Mouse (Mus musculus): ENCODE results near the gene Itgb4. TPM values are rescaled to one million over a fixed set of nuclear protein-coding genes. Genes with fewer than 3 reads are reported as not detected.
A peak's percentile ranks its signal among the peaks of the same experiment; 100 is the strongest.

Itgb4 gene
- polyA plus RNA-seq, 1 experiment = 2.5 TPM

DNA sequence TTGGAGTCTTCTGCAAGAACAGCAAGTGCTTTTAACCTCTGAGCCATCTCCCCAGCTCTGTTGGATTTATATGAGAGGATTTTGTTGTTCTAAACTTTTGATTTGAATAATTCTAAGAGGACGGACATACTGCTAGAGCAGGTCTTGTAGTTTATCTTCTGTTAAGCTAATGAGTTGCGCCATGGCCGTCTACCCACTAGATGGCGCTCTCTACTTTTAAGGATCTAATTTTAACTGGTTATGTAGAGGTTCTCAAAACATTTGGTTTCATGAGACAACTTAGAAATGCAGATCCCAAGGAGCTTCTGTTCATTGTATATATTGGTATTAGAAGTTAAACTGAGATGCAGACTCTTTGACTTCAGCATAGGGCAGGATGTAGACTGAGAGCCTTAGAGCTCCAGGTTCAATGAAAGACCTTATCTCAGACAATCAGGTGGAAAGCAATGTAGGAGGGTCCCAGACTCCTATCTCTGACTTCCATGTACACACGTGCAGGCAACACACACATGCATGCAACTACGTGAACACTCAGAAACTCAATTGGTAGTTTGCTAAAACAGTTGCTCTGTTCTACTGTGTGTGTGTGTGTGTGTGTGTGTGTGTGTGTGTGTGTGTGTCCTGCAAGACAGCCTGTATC, 34.7 kb upstream of the Itgb4 start:
- peak; percentile 43 to 49 for DNase-seq (ENCODE audit: low read depth in 1 of 2, low spot score in 2 of 2)
- Histone ChIP-seq H3K4me3 (ENCODE audit: extremely low read depth, insufficient read depth, insufficient read length) (no peak overlapping the region), H3K27ac (ENCODE audit: insufficient read depth, low read length) (no peak overlapping the region), H3K27me3 (ENCODE audit: control insufficient read depth, insufficient read depth, low read length) (no peaks in the 10 kb centered on the region), H3K36me3 (ENCODE audit: control insufficient read depth, insufficient read depth, low read length) (peaks cover 16% of the 10 kb centered on the region), H3K4me1 (ENCODE audit: control insufficient read depth, insufficient read depth, insufficient read length) (no peaks in the 10 kb centered on the region)
- WGBS = 35% methylated on average over 6 of the region's 6 CpGs
- TF ChIP-seq POLR2A (IDR thresholded peaks at IDR 0.05; ENCODE audit: low read depth, low read length) (no peak), CTCF (IDR thresholded peaks at IDR 0.05; ENCODE audit: extremely low read depth, insufficient read depth, insufficient read length, insufficient replicate concordance) (no peak)

DNA sequence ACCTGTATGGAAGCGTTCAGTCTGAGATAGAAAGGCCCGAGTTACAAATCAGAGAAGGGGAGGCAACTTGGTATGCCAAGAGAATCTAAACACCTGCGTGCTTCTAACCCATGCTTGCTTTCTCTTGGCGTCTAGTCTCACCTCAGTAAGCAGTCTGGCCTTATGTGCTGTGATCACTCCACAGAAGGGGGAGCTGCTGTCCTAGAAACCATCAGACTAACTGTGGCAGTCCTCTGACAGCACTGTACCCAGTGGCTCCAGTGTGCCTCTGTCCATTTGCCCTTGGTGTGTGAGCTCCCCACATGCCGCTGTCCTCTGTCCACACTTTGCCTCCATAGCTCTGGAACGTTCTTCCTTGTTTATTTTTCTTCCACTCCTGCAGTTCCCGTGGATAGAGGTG, 32.5 kb upstream of the Itgb4 start:
- Histone ChIP-seq H3K27ac (ENCODE audit: insufficient read depth, low read length) (no peak overlapping the region), H3K27me3 (ENCODE audit: control insufficient read depth, insufficient read depth, low read length) (no peaks in the 10 kb centered on the region), H3K4me3 (ENCODE audit: extremely low read depth, insufficient read depth, insufficient read length) (no peak overlapping the region), H3K36me3 (ENCODE audit: control insufficient read depth, insufficient read depth, low read length) (peaks cover 21% of the 10 kb centered on the region), H3K4me1 (ENCODE audit: control insufficient read depth, insufficient read depth, insufficient read length) (no peaks in the 10 kb centered on the region)
- 90% methylated on average over 7 of the region's 7 CpGs for WGBS
- DNase-seq (ENCODE audit: low read depth in 1 of 2, low spot score in 2 of 2) = no peak
- TF ChIP-seq CTCF (IDR thresholded peaks at IDR 0.05; ENCODE audit: extremely low read depth, insufficient read depth, insufficient read length, insufficient replicate concordance) = no peak
- TF ChIP-seq POLR2A (IDR thresholded peaks at IDR 0.05; ENCODE audit: low read depth, low read length) = no peak

DNA sequence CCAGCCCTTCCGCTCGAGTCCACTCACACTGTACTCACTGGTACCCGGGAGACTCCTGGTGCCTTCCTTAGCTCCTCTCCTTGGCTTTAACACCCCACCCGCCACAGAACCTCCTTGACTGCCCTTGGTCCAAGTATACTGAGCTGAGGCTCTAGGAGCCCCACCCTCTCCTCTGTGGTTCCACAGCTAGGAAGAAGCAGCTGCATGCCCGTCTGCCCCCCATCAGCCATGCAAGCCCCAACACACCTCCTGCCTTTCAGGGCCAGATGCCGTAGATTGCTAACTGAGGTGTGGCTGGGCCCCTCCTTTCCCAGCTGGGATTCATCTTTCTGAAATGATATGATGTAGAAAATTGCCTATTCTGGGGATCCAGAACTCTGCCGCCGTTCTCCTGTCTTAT, 29.3 kb upstream of the Itgb4 start:
- Histone ChIP-seq H3K27ac (ENCODE audit: insufficient read depth, low read length) (no peak overlapping the region), H3K4me1 (ENCODE audit: control insufficient read depth, insufficient read depth, insufficient read length) (no peaks in the 10 kb centered on the region), H3K27me3 (ENCODE audit: control insufficient read depth, insufficient read depth, low read length) (no peaks in the 10 kb centered on the region), H3K36me3 (ENCODE audit: control insufficient read depth, insufficient read depth, low read length) (peaks cover 19% of the 10 kb centered on the region), H3K4me3 (ENCODE audit: extremely low read depth, insufficient read depth, insufficient read length) (no peak overlapping the region)
- TF ChIP-seq POLR2A (IDR thresholded peaks at IDR 0.05; ENCODE audit: low read depth, low read length) (no peak), CTCF (IDR thresholded peaks at IDR 0.05; ENCODE audit: extremely low read depth, insufficient read depth, insufficient read length, insufficient replicate concordance) (no peak)
- DNase-seq (ENCODE audit: low read depth in 1 of 2, low spot score in 2 of 2) = no peak
- 89% methylated on average over 8 of the region's 8 CpGs for WGBS

DNA sequence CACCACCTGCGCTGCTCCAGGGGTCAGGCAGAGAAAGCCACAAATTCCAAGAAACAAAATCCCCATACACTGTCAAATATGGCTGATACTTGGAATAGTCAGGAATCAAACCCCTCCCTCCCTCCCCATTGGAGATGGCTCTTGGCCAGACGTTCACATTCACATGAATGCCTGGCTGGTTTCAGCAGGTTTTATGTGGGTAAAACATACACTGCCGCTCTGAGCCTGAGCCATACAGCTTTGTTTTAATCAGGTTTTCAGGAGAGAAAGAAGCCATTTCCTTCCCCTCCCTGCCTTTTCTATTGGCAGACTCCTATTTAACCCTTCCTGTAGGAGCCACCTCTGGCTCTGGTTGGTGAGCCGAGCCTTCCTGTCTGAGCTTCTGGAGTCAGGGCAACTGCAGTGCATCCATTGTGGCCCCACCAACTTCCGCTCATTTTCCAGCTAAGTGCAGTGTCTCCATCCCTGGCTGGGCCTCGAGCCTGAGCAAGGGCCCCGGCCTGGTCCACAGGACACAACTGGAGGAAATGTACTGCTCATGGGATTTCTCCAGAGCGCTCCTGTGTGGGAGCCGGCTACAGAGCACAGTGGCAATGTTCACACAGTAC, 28.2 kb upstream of the Itgb4 start:
- TF ChIP-seq CTCF (IDR thresholded peaks at IDR 0.05; ENCODE audit: extremely low read depth, insufficient read depth, insufficient read length, insufficient replicate concordance) = no peak
- no peak for TF ChIP-seq POLR2A (IDR thresholded peaks at IDR 0.05; ENCODE audit: low read depth, low read length)
- 93% methylated on average over 9 of the region's 9 CpGs for WGBS
- Histone ChIP-seq H3K36me3 (ENCODE audit: control insufficient read depth, insufficient read depth, low read length) (peaks cover 14% of the 10 kb centered on the region; the same call in 1 of the 2 replicates), H3K27me3 (ENCODE audit: control insufficient read depth, insufficient read depth, low read length) (no peaks in the 10 kb centered on the region), H3K4me1 (ENCODE audit: control insufficient read depth, insufficient read depth, insufficient read length) (no peaks in the 10 kb centered on the region), H3K4me3 (ENCODE audit: extremely low read depth, insufficient read depth, insufficient read length) (no peak overlapping the region), H3K27ac (ENCODE audit: insufficient read depth, low read length) (no peak overlapping the region)
- no peak for DNase-seq (ENCODE audit: low read depth in 1 of 2, low spot score in 2 of 2)

DNA sequence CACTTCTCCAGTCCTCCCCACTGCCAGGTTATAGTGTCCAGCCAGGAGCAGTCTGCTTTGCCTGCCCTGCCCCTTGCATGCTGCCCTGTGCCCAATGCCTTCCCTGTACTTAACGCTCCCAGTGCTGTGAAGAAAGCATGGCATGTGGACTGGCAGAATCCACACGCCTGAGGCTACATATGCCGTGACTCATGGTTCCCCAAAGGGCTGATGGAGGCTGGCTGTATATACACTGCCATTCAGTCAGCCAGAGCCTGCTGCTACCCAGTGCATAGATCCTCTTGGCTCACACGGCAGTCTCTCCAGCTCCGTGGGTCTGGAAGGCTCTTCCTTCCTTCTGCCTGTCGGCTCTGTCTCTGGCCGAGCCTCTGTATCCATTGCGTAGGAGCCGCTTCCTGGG, 26.2 kb upstream of the Itgb4 start:
- DNase-seq (ENCODE audit: low read depth in 1 of 2, low spot score in 2 of 2) = no peak
- Histone ChIP-seq H3K4me1 (ENCODE audit: control insufficient read depth, insufficient read depth, insufficient read length) (no peaks in the 10 kb centered on the region), H3K27me3 (ENCODE audit: control insufficient read depth, insufficient read depth, low read length) (no peaks in the 10 kb centered on the region), H3K4me3 (ENCODE audit: extremely low read depth, insufficient read depth, insufficient read length) (no peak overlapping the region), H3K27ac (ENCODE audit: insufficient read depth, low read length) (no peak overlapping the region), H3K36me3 (ENCODE audit: control insufficient read depth, insufficient read depth, low read length) (peaks cover 17% of the 10 kb centered on the region)
- 95% methylated on average over 9 of the region's 9 CpGs for WGBS
- TF ChIP-seq POLR2A (IDR thresholded peaks at IDR 0.05; ENCODE audit: low read depth, low read length) (no peak), CTCF (IDR thresholded peaks at IDR 0.05; ENCODE audit: extremely low read depth, insufficient read depth, insufficient read length, insufficient replicate concordance) (no peak)

DNA sequence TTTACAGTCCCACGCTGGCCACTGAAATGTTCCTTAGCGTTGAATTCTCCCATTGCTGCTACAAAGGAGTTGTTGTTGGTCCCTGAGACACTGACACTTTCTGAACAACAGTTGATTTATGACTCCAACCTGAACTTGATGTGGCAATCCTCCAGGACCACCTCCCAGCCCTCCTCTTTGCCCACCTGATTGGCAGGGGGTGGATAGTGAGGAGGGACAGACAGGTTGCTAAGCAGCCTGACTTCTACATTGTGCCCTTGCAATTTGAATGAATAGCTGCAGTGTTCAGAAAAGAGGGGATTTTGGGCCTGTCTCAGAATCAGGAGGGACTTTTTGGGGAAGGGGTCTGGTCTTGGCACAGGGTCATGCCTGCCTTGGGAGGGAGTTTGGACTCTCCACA, 23.8 kb upstream of the Itgb4 start:
- 88% methylated on average over 2 of the region's 2 CpGs for WGBS
- Histone ChIP-seq H3K36me3 (ENCODE audit: control insufficient read depth, insufficient read depth, low read length) (peaks cover 20% of the 10 kb centered on the region), H3K27ac (ENCODE audit: insufficient read depth, low read length) (no peak overlapping the region), H3K4me1 (ENCODE audit: control insufficient read depth, insufficient read depth, insufficient read length) (no peaks in the 10 kb centered on the region), H3K27me3 (ENCODE audit: control insufficient read depth, insufficient read depth, low read length) (no peaks in the 10 kb centered on the region), H3K4me3 (ENCODE audit: extremely low read depth, insufficient read depth, insufficient read length) (no peak overlapping the region)
- TF ChIP-seq CTCF (IDR thresholded peaks at IDR 0.05; ENCODE audit: extremely low read depth, insufficient read depth, insufficient read length, insufficient replicate concordance) (no peak), POLR2A (IDR thresholded peaks at IDR 0.05; ENCODE audit: low read depth, low read length) (no peak)
- no peak for DNase-seq (ENCODE audit: low read depth in 1 of 2, low spot score in 2 of 2)

DNA sequence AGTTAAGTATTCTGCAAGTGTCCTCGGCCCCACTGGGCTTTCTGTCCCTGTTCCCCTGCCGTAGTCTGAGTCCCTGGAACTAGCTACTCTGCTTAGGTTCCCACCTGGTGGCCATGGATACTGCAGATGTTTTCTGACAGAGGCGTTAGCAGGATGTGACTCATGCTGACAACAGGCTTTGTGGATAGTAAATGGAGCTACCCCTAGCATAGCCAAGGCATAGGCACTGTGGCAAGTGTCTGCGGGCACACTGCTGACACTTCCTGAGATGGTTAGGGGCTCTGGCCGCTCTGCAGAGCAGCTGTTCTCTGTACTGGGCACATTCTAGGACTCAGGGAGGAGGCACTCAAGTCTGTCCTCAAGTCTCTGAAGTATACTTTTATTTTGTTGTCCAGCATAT, 19.8 kb upstream of the Itgb4 start:
- Histone ChIP-seq H3K4me3 (ENCODE audit: extremely low read depth, insufficient read depth, insufficient read length) (no peak overlapping the region), H3K4me1 (ENCODE audit: control insufficient read depth, insufficient read depth, insufficient read length) (no peaks in the 10 kb centered on the region), H3K36me3 (ENCODE audit: control insufficient read depth, insufficient read depth, low read length) (peaks cover 27% of the 10 kb centered on the region), H3K27ac (ENCODE audit: insufficient read depth, low read length) (no peak overlapping the region), H3K27me3 (ENCODE audit: control insufficient read depth, insufficient read depth, low read length) (no peaks in the 10 kb centered on the region)
- 73% methylated on average over 5 of the region's 5 CpGs for WGBS
- TF ChIP-seq POLR2A (IDR thresholded peaks at IDR 0.05; ENCODE audit: low read depth, low read length) (no peak), CTCF (IDR thresholded peaks at IDR 0.05; ENCODE audit: extremely low read depth, insufficient read depth, insufficient read length, insufficient replicate concordance) (no peak)
- no peak for DNase-seq (ENCODE audit: low read depth in 1 of 2, low spot score in 2 of 2)
